Mouse (Mus musculus): ENCODE results near the gene Ascl4. TPM values are rescaled to one million over a fixed set of nuclear protein-coding genes. Genes with fewer than 3 reads are reported as not detected.

Ascl4 gene
- total RNA-seq, 2 experiments from 2014 or later: 0.37 to 0.38 TPM

DNA sequence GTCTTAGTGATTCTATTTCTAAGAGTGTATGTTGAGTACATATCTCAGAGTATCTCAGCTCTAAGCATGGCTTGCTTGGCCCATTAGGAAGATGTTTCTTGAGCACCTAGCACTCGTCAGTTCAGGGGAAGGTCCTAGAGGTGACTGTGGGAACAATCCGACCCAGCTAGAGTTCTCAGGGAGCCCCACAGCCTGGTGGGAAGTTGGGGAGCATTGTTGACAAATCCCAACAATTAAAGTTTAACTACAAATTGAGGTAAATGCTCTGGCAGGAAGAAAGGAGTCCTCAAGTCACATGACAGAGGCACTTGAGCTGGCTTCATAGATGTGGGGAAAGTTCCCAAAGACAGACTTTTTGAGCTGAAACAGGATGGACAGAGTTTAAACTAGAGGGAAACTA lies 41.2 kb downstream of the Ascl4 start:
- no peak for DNase-seq (ENCODE audit: low spot score in 2 of 2)

DNA sequence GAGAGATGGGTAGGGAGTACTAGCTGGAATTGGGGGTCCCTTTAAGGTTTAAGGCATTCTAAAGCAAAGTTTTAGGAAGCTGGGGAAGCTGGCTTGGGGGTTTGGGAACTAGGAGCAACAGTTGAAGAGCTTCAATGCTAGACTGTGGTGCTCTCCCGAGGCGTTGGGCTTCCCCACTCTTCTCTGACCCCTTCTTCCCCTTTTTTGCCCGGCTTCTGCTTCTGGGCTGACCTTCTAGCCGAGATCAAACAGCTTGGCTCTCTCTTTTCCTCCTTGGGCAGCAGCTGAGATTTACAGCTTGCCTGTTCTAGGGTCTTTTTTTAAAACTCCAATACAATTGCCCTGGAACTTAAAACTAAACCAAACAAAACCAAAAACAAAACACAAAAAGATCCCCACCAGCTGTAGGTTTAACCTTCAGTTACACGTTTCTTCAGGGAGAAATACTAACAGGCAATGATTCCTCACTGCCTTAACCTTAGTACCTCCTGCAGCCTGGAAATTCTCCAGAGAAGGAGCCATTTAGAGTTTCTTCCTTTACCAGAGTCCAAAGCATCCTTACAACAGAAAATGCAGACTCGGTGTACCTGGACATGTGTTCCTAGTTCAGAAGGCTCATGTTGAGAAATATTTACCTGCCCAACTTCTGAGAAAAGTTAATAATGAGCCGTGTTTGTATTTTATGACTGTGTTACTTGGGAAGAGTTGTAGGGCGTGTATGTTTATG lies 42.6 kb downstream of the Ascl4 start:
- DNase-seq (ENCODE audit: low spot score in 2 of 2): no peak

DNA sequence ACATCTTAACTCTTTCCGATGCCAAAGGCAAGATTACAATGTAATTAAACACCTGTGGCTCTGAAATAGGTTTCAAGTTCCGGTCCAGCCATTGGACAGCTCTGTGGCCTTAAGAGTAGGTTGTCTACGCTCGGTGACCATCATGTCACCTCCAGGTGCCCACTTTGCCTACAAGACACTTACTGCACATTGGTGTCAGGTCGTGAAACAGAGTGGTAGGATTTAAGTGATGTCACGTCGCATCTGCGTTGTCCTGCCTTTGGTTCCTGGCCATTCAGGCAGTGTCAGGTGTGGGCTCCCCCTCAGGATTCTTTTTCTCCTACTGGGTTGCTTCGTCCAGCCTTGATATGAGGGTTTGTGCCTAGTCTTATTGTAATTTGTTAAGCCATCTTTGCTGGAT lies 44.3 kb downstream of the Ascl4 start:
- DNase-seq (ENCODE audit: low spot score in 2 of 2): no peak

DNA sequence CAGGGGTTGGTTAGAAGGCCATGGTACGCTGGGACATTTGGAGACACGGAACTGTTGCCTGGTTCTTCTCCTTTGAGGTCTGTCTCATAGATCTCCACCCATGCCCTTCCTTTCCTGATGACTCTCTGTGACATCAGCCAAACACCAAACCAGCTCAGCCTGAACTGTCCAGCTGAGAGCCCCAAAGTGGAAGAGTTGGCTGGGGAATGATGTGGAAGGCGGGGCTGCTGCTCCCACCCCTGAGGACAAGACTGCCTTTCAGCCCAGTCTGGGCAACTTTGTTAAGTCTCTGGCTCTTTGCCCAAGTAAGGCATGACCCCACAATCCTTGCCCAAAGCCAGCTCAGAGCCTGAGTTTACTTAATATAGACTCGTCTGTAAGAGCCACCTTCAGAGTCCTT lies 45.4 kb downstream of the Ascl4 start:
- peak; percentile 8 to 61 for DNase-seq (ENCODE audit: low spot score in 2 of 2)

DNA sequence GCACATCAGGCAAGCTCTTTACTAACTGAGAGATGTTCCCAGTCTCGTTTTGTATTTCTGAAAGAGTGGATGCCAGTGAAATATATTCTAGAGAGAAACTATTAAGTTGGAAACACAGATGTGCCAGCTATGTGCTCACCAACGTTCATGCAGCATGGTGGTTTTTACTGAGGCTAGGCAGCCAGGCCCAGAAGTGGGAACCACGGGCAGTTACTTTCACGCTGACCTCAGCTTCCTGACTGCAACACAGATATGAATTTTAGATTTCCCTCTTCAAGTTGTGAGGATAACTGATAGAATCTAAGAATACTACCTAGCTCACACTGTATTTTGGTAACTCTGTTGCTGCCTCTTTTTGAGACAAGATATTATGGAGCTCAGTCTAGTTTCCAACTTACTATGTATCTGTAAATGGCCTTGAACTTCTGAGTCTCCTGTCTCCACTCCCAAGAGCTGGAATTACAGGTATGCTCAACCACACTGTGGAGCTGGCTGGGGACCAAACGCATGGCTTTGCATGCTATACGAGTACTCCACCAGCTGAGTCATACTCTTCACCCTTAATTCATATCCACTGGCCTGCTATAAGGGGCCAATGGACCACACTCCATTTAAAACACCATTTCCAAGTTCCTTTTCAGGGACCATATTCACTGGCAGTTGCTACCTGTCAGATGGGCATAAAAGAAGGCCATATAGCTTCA lies 62.1 kb downstream of the Ascl4 start:
- no peak for DNase-seq (ENCODE audit: low spot score in 2 of 2)

DNA sequence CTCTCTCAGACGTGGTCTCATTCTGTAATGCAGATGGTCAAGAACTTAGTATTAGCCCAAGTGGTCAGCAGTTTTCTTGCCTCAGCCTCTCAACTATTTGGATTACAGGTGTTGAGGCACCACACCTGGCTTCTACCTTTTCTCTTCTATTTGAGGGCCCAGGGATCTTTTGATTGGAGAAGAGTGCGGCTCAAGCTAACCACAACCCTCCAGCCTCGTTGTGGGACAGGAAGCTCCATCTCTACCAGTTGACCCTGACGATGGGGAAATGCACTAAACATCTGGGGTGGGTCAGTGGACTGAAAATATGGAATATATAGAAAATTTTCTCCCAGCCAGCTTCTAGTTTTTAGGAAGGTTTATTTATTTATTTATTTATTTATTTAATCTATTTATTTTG lies 64.9 kb downstream of the Ascl4 start:
- no peak for DNase-seq (ENCODE audit: low spot score in 2 of 2)

DNA sequence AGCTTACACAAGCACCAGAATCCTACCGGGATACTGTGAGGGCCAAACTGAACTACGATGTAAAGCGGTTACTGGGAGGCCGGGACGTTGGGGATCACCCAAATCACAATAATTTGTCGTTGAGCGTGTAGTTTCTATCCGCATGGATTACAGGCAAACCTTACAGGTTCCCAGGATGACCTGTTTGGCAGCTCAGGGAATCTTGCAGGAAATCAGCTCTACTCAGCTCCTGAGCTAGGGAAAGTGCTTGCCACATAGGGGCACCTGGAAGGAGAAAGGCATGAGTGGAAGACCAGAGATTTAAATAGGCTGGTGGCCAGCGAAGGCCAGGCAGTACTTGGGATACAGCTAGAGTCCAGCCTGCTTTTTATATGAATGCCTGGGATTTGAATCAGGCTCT lies 66.4 kb downstream of the Ascl4 start:
- DNase-seq (ENCODE audit: low spot score in 2 of 2): no peak

DNA sequence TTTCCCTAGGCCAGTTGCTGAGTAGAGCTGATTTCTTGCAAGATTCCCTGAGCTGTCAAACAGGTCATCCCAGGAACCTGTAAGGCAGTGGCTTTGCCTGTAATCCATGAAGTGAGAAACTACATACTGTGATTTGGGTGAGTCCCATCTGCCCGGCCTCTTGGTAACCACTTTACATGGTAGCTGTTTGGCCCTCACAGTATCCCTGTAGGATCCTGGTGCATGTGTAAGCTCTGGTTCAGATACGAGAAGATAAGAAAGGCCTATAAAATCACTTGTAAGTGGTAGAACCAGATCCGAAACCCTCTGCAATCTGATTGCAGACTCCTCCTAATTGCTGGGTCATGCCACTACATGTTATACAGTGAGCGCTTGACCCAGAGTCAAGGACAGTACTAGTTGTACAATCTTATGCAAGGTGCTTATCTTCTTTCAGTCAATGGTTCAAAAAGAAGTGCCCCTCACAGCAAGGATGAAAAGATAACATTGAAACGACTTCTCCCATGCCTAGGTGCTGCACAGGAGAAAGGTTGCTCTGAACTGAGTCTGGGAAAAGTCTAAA lies 67.1 kb downstream of the Ascl4 start:
- DNase-seq (ENCODE audit: low spot score in 2 of 2): no peak

Other genes with a start within 250 kb of the Ascl4 start
- gene Pwp1, start 98.2 kb upstream of the Ascl4 start, total RNA-seq (2021): 10 to 100 TPM; 18.8 to 20.4 TPM
- gene Prdm4, start 10.5 kb upstream of the Ascl4 start, total RNA-seq (2021): 10 to 100 TPM; 28.6 to 29.1 TPM
- 100 to 1,000 TPM in 1 of 2 experiments, 10 to 100 TPM in 1; 98.4 to 106 TPM for gene Rtcb, start 30.1 kb downstream of the Ascl4 start, total RNA-seq (2021)
- not detected for gene Bpifc, start 84.2 kb downstream of the Ascl4 start, total RNA-seq (2021)
- gene Fbxo7, start 94.3 kb downstream of the Ascl4 start, total RNA-seq (2021): 10 to 100 TPM; 25.4 to 25.7 TPM